Mouse (Mus musculus): ENCODE data around the gene Rpp25l. TPM values are rescaled to one million over a fixed set of nuclear protein-coding genes. Genes with fewer than 3 reads are reported as not detected.

Rpp25l gene
- total and polyA plus RNA-seq, 3 experiments, result 52.0 to 63.5 TPM; not detected in 1

DNA sequence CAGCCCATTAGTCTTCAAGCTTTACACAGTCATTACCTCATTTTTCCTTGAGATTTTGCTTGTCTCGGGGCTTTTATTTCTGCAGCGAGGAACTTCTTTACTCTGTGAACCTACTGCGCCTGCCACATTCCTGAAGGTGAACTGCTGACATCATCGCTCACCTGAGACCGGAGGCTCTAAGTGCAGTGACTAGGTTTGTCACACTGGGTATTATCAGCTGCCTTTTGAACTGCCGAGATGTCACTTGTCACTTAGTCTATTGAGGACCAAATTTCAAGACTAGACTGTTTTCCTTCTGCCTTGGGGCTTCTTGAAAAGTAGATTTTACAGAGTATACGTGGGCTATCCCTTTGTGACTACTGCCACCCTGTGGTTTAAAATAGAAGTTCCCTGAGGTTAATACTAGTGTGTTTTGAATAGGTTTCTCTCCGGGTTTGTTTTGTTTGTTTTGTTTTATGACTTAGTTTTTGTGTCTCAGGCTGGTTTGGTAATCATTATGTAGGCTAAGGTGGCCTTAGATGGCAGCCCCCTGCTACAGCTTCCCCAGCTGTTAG, 5.1 kb downstream of the Rpp25l start:
- no peak for TF ChIP-seq UBTF (IDR thresholded peaks at IDR 0.05; ENCODE audit: borderline replicate concordance, insufficient read depth, low read depth, low read length)
- TF ChIP-seq POLR2AphosphoS2 (IDR thresholded peaks at IDR 0.05; ENCODE audit: low read length), result no peak
- TF ChIP-seq CHD2 (IDR thresholded peaks at IDR 0.05; ENCODE audit: low read length), result no peak
- TF ChIP-seq SMC3 (IDR thresholded peaks at IDR 0.05; ENCODE audit: low read depth, low read length), result peak; percentile 87
- TF ChIP-seq SIN3A (IDR thresholded peaks at IDR 0.05; ENCODE audit: low read length), result no peak
- TF ChIP-seq ZMIZ1 (IDR thresholded peaks at IDR 0.05; ENCODE audit: low read depth, low read length), result no peak
- peak; percentile 95 for TF ChIP-seq RAD21 (IDR thresholded peaks at IDR 0.05; ENCODE audit: low read depth, low read length)
- TF ChIP-seq EP300 (IDR thresholded peaks at IDR 0.05; ENCODE audit: low read depth in 1 of 2, low read length in 2 of 2), result no peak
- no peak for TF ChIP-seq USF1 (IDR thresholded peaks at IDR 0.05; ENCODE audit: low read depth, low read length)
- TF ChIP-seq JUND (IDR thresholded peaks at IDR 0.05; ENCODE audit: low read depth, low read length), result no peak
- TF ChIP-seq GATA1 (IDR thresholded peaks at IDR 0.05; ENCODE audit: low read depth, low read length), result no peak
- TF ChIP-seq POLR2A (IDR thresholded peaks at IDR 0.05; ENCODE audit: control insufficient read depth in 1 of 2, insufficient read depth in 1 of 2, low read depth in 1 of 2, low read length in 2 of 2, poor library complexity in 1 of 2), result no peak
- TF ChIP-seq MYB (IDR thresholded peaks at IDR 0.05; ENCODE audit: low read depth, low read length), result no peak
- peak in 2 of 3 experiments; percentile 61 to 90; a peak in 4 of 6 replicates for TF ChIP-seq CTCF (IDR thresholded peaks at IDR 0.05 in 2 of 3, conservative IDR thresholded peaks at IDR 0.05 in 1 of 3; ENCODE audit: control insufficient read depth in 1 of 3, insufficient read depth in 1 of 3, low read depth in 2 of 3, low read length in 3 of 3, poor library complexity in 1 of 3, severe bottlenecking in 1 of 3)
- no peak for TF ChIP-seq HCFC1 (IDR thresholded peaks at IDR 0.05; ENCODE audit: low read depth, low read length)
- no peak for TF ChIP-seq GABPA (IDR thresholded peaks at IDR 0.05; ENCODE audit: low read depth, low read length)
- no peak for TF ChIP-seq KAT2A (conservative IDR thresholded peaks at IDR 0.05; ENCODE audit: low read depth, low read length)
- TF ChIP-seq ZC3H11A (IDR thresholded peaks at IDR 0.05; ENCODE audit: low read depth, low read length), result peak; percentile 67
- TF ChIP-seq ETS1 (IDR thresholded peaks at IDR 0.05; ENCODE audit: low read depth, low read length), result no peak
- no peak for TF ChIP-seq ELF1 (IDR thresholded peaks at IDR 0.05; ENCODE audit: low read depth, low read length)
- TF ChIP-seq E2F4 (IDR thresholded peaks at IDR 0.05; ENCODE audit: borderline replicate concordance, low read depth, low read length), result no peak
- H3K36me3 ChIP-seq (ENCODE audit: control insufficient read depth in 1 of 2, insufficient read depth in 2 of 2, low read length in 2 of 2), result no peaks in the 10 kb centered on the region; a peak in 1 of 4 replicates
- peak; percentile 79 for DNase-seq (ENCODE audit: low read depth, low spot score)

DNA sequence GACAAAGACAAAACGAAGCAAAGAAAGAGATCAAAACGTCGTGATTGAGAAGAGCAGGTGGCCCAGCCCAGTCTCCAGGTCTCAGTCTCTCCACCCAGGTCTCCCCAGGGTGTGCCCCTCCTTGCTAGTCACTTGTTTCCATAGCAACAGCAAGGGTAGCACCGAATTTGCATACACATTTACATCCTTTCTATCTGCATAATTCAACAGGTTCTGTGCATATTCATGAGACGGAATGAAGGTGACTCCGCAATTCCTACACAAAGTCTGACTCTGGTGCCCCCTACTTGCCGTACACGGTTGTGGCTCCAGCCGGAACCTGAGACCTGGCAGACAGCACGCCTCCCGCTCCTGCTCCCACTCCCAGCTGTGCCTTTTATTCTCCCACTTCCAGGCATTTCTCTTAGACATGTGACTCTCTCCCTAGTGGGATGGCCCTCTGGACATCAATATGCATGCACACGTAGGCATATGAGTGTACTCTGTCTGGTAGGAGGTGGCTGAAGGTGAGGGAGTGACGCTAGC, 6.3 kb downstream of the Rpp25l start:
- TF ChIP-seq ZC3H11A (IDR thresholded peaks at IDR 0.05; ENCODE audit: low read depth, low read length) (peak; percentile 39), JUND (IDR thresholded peaks at IDR 0.05; ENCODE audit: low read depth, low read length) (no peak), ZMIZ1 (IDR thresholded peaks at IDR 0.05; ENCODE audit: low read depth, low read length) (no peak), SIN3A (IDR thresholded peaks at IDR 0.05; ENCODE audit: low read length) (no peak), MAFK (IDR thresholded peaks at IDR 0.05; ENCODE audit: borderline replicate concordance, low read depth, low read length) (no peak), SMC3 (IDR thresholded peaks at IDR 0.05; ENCODE audit: low read depth, low read length) (peak; percentile 73), CTCF (IDR thresholded peaks at IDR 0.05 in 2 of 3, conservative IDR thresholded peaks at IDR 0.05 in 1 of 3; ENCODE audit: control insufficient read depth in 1 of 3, insufficient read depth in 1 of 3, low read depth in 2 of 3, low read length in 3 of 3, poor library complexity in 1 of 3, severe bottlenecking in 1 of 3) (peak; percentile 39 to 69 (median 67); a peak in 5 of 6 replicates), POLR2A (IDR thresholded peaks at IDR 0.05; ENCODE audit: control insufficient read depth in 1 of 2, insufficient read depth in 1 of 2, low read depth in 1 of 2, low read length in 2 of 2, poor library complexity in 1 of 2) (no peak), MAX (IDR thresholded peaks at IDR 0.05; ENCODE audit: low read length) (no peak), RCOR1 (IDR thresholded peaks at IDR 0.05; ENCODE audit: low read depth, low read length) (no peak), TCF12 (IDR thresholded peaks at IDR 0.05; ENCODE audit: low read depth, low read length) (no peak), CHD2 (IDR thresholded peaks at IDR 0.05; ENCODE audit: low read length) (no peak), MYB (IDR thresholded peaks at IDR 0.05; ENCODE audit: low read depth, low read length) (0 out of 2 replicates have a peak, but pooled peaks have one; percentile 13), CHD1 (IDR thresholded peaks at IDR 0.05; ENCODE audit: low read depth, low read length) (no peak), POLR2AphosphoS5 (IDR thresholded peaks at IDR 0.05; ENCODE audit: borderline replicate concordance, low read depth, low read length) (no peak), USF1 (IDR thresholded peaks at IDR 0.05; ENCODE audit: low read depth, low read length) (no peak), RAD21 (IDR thresholded peaks at IDR 0.05; ENCODE audit: low read depth, low read length) (peak; percentile 49)
- no peaks in the 10 kb centered on the region for H3K27me3 ChIP-seq (ENCODE audit: control insufficient read depth in 1 of 2, insufficient read depth in 2 of 2, low read length in 2 of 2)
- no peak overlapping the region for H3K27ac ChIP-seq (ENCODE audit: control insufficient read depth, low read depth, low read length)
- H3K4me3 ChIP-seq (ENCODE audit: control insufficient read depth in 1 of 2, insufficient read depth in 1 of 2, low read depth in 2 of 2, low read length in 2 of 2), result no peak overlapping the region
- no peak overlapping the region for H3K9ac ChIP-seq (ENCODE audit: control insufficient read depth, low read depth, low read length, poor library complexity, severe bottlenecking)
- peaks cover 0 to 4% of the 10 kb centered on the region in 2 experiments; a peak in 1 of 4 replicates for H3K4me1 ChIP-seq (ENCODE audit: control insufficient read depth in 1 of 2, insufficient read depth in 2 of 2, low read length in 2 of 2)
- DNase-seq (ENCODE audit: low read depth, low spot score), result peak; percentile 76
- no peaks in the 10 kb centered on the region; a peak in 1 of 4 replicates for H3K36me3 ChIP-seq (ENCODE audit: control insufficient read depth in 1 of 2, insufficient read depth in 2 of 2, low read length in 2 of 2)
- peaks cover 4% of the 10 kb centered on the region for H3K79me2 ChIP-seq (ENCODE audit: control insufficient read depth, insufficient read depth, low read length, poor library complexity)
- no peaks in the 10 kb centered on the region for H3K9me3 ChIP-seq (replicated peaks; ENCODE audit: insufficient read depth, low read length)

More for the DNA sequence above, 5.1 kb downstream of the Rpp25l start:
- H3K4me3 ChIP-seq (ENCODE audit: control insufficient read depth in 1 of 2, insufficient read depth in 1 of 2, low read depth in 2 of 2, low read length in 2 of 2), result no peak overlapping the region
- H3K9me3 ChIP-seq (replicated peaks; ENCODE audit: insufficient read depth, low read length), result no peaks in the 10 kb centered on the region
- H3K9ac ChIP-seq (ENCODE audit: control insufficient read depth, low read depth, low read length, poor library complexity, severe bottlenecking), result no peak overlapping the region
- peaks cover 0 to 10% of the 10 kb centered on the region in 2 experiments; a peak in 2 of 4 replicates for H3K4me1 ChIP-seq (ENCODE audit: control insufficient read depth in 1 of 2, insufficient read depth in 2 of 2, low read length in 2 of 2)
- peaks cover 16% of the 10 kb centered on the region for H3K79me2 ChIP-seq (ENCODE audit: control insufficient read depth, insufficient read depth, low read length, poor library complexity)
- H3K27me3 ChIP-seq (ENCODE audit: control insufficient read depth in 1 of 2, insufficient read depth in 2 of 2, low read length in 2 of 2), result no peaks in the 10 kb centered on the region
- H3K27ac ChIP-seq (ENCODE audit: control insufficient read depth, low read depth, low read length), result no peak overlapping the region

Data from MEL (cell line).